Mouse (Mus musculus): ENCODE data around the gene Apoe.

The Apoe gene

GRCm38 (mm10) chr7:19664955-19665841, 33.8 kb downstream of the Apoe start, which contains the start of gene Clptm1:
TSS of gene Clptm1 (minus strand) at chr7:19665033.
- DNase-seq (ENCODE audit: low read depth) = peak; percentile 96

GRCm38 (mm10) chr7:19664455-19664954, 34.5 kb downstream of the Apoe start:
- no peak for DNase-seq (ENCODE audit: low read depth)

- DNase-seq (ENCODE audit: low read depth) = no peak
Measured at GRCm38 (mm10) chr7:19663940-19664339, 35.0 kb downstream of the Apoe start.

GRCm38 (mm10) chr7:19652614-19653013, 46.4 kb downstream of the Apoe start:
- no peak for DNase-seq (ENCODE audit: low read depth)

GRCm38 (mm10) chr7:19651063-19651786, 47.8 kb downstream of the Apoe start:
- no peak for DNase-seq (ENCODE audit: low read depth)

Measured in c-Kit-positive CD71-positive TER-119-negative erythroid progenitor cells, embryonic 14.5 days (primary cell).